Mouse (Mus musculus): ENCODE results near the gene Fga.
A peak's percentile ranks its signal among the peaks of the same experiment; 100 is the strongest.

Fga gene

DNA sequence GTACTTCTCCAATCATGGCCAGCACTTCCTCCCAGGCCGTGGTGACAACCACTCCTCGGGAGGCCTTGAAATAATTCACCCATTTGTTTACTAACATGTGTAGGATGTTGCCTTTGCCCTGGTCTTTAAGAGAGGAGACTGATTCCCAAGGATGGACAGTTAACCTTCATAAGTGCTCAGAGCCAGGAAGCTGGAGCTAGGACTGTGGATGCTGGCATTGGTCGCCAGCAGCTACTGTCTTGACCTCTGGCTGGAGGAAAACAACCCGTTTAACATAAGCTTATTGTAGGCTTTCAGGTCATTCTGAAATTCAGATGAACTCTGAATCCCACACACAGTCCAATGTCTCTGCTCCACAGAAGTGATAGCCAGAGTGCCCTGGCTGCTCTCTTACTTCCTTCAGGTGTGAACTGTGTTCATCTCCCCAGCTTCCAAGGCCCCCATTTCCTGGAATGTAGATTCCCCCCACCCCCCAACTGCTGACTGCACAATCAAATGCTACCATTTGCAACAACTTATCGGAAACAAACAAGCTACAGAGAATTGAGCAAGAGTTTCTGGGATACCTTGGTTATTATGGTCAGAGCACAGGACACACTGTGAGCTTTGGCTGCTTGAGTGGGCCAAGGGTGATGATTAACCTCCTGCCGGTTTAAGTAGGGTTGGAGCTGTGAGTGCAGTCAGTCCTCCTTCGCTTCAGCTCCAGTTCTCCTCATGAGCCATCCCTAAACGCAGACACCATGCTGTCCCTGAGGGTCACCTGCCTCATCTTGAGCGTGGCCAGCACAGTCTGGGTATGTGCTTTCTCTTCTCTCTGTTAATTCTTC is at the start of gene Fga:
Gene Fga, plus strand, starts transcription at position 602 of the 827 bp plus-strand sequence.
- DNase-seq, result no peak

GRCm38 (mm10) chr3:82980818-82981217 is 45.1 kb upstream of the Fga start:
- DNase-seq, result no peak

DNA sequence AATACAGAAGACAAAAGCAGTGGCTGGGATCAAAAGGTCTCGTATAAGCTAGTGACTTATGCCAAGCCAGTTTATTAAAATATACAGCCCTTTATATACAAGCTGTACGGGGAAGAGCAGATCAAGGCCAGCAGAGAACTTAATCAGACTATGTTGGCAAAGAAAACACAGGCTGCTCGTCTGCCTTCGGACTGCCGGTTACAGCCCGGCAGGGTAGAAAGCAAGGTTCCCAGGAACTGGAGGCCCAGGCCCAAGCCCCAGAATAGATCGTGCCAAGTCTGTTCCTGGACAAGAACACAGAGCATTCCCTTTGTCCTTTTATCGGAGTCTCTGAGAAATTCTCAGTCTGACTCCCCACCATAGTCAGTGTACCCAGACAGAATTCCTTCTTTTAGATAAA is 44.0 kb upstream of the Fga start:
- no peak for DNase-seq

GRCm38 (mm10) chr3:82984840-82985239 is 41.0 kb upstream of the Fga start:
- DNase-seq, result no peak

DNA sequence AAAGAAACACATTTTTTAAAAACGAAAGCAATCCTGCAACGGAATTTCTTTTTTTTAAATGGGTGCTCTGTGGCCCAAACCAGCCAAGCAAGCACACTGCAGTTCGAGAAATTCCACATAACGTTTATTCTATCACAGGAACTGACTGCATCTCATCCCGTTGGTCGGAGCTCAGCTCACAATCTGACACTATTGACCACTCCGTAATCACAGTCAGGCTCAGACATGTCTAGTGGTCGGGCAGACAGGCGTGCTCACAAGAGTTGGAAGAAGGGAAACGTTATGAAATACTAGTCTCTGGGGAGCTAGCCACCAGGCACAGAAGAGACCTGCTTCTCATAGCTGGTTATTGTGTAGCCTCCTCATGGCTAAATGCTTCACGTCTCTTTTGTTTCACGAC is 33.9 kb upstream of the Fga start:
- no peak for DNase-seq

GRCm38 (mm10) chr3:82992956-82993355 is 32.9 kb upstream of the Fga start:
- DNase-seq, result no peak

DNA sequence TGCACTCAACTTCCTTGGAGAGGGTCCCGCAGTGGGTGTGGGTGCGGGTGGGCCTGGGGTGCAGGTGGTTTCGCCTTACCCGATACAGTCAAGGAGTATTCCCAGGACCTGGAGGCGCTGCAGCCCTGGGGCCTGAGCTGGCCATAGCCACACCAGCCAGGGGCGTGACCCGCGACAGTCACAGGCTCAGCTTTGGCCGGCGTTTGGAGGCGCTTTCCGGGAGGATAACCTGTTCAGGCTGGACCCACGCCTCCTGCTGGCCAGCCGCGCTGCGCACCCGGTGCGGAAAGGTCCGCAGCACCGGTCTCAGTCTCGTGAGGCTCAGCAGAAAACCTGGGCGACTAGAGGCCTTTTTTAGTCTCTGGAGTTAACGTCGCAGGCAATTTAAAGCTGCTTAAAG is 30.5 kb upstream of the Fga start:
- DNase-seq, result peak in 1 of 2 experiments; percentile 5

DNA sequence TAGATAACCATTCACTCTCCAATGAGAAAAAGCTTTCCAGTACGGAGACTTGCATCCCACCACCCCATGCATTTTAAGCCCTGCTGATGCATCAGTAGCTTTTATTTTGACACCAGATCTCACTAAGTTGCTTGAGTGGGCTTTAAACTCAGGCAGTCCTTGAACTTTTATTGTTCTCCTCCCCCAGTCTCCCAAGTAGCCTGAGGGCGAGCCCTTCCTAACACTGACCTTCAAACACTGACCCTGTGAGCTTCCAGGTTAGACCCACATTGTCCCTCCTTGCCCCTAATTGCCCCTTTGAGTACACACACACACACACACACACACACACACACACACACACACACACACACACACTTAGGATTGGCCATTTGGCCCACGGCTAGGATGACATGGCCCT is 29.2 kb upstream of the Fga start:
- no peak for DNase-seq

- DNase-seq, result no peak
Measured at GRCm38 (mm10) chr3:82998772-82999463, 27.0 kb upstream of the Fga start.

- DNase-seq, result no peak
Measured at GRCm38 (mm10) chr3:82999995-83000394, 25.9 kb upstream of the Fga start.

DNA sequence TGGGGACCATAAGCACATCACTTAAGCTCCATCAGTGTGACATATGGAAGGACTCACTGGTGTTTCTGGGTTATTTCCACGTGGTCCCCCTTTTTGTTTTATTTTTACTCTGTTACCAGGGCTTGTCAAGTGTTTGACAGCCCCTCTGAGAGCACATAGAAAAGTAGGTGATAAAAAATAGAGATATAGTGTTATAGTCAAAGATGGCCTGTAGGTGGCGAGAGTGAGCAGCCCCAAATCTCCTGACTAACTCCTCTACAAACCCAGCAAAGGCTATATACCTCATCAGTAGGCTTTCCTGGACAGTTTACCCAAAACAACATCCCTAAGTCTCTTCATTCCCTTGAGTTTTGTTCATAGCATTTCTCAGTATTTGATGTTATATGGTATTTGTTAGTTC is 23.7 kb upstream of the Fga start:
- peak in 1 of 2 experiments; percentile 13 for DNase-seq

DNA sequence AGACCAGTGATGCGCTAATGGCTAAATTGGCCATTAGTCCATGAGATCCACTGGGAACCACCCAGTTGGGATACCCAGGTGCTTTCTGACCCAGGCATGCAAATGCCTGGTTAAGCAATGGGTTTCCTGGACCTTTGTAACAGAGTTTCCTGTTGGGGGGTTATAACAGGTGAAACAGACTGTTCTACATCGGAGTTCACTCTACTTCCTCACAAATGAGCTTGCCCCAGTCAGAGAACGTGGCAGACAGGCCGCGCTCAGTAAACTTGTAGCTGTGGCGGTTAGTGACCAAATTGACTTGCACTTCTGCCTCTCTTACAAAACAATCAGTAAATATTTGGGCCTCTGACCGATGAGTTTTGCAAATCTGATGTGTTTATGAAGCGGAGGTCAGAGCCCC is 22.8 kb upstream of the Fga start:
- no peak for DNase-seq

DNA sequence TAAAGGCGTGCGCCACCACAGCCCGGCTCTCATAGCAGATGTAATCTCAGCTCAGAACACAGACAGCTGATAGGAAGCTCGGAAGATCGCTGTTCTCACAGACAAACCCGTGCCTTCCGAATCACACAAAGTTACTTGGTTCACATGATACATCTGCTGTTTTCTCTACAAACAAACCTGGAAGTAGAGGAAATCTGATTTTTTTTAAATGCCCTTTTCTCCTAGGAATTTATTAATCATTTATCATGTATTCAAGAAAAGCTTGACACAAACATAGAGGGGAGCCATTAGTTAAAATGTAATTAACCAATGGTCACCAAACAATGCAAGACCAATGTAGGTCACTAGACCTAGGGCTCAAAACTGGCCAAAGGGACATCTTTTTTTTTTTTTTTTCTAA is 21.1 kb upstream of the Fga start:
- DNase-seq, result no peak

DNA sequence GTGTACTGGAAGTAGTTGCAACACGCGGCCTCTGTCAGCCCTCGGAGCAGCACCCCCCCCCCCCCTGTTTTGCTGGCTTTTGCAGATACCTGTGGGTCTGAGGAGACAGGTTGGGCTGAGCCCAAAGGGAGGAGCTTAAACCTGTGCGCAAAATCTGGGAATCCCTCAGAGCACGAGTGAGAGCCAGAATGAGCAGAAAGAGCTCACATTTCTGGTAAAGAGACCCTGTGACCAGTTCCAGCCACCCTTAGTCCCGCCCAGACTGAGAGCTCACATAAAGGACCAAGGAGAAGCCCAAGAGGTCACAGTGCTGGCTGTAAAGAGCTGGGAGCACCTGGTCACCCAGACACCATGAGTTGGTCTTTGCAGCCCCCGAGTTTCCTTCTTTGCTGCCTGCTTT is 18.3 kb upstream of the Fga start, which contains the start of gene Fgg:
Gene Fgg, plus strand, starts transcription at position 168 of the 400 bp plus-strand sequence.
- DNase-seq, result no peak

DNA sequence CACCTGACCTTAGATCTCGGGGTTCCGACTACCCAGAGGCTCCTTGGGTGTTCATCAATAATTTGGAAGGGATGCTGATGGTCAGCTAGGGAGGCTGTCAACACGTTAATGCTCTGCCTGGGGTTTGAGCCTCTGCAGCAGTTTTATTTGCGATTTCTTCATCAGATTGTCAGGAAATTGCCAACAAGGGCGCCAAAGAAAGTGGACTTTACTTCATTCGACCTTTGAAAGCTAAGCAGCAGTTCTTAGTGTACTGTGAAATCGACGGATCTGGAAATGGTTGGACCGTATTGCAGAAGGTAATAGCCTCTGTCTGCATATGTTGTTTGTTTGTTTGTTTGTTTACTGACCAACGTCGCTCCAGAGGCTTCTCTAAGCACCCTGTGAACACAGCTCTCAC is 15.6 kb upstream of the Fga start:
- DNase-seq, result no peak

- DNase-seq, result no peak
Measured at GRCm38 (mm10) chr3:83011136-83011535, 14.7 kb upstream of the Fga start.

DNA sequence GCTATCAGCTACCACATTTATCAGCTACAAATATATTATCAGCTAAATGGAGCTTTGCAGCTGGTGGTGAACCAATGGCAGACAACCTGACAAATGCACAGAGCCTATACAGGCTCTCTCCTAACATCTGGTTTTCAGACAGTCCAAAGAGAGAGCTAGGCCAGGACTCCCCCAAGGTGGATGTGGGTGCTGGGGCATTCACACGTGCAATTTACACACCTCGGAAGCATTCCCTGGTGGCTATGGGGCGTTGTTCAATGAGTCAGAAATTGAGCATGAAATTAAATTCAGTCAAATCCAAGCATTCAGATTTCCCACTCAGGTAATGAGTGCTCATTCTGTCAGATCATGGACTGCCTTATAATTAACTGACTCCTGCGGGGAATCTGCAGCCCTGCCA is 14.3 kb upstream of the Fga start:
- DNase-seq, result no peak

DNA sequence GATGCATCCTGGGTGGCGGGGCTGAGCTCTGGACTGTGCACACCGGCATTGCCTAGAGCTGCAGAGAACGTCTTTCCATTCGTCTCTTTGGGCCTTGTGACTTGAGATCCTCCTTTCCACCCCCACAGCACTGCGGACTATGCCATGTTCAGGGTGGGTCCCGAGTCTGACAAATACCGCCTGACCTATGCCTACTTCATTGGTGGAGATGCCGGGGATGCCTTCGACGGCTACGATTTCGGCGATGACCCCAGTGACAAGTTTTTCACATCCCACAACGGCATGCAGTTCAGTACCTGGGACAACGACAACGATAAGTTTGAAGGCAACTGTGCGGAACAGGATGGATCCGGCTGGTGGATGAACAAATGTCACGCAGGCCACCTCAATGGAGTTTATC is 13.2 kb upstream of the Fga start:
- no peak for DNase-seq

GRCm38 (mm10) chr3:83013951-83014350 is 11.9 kb upstream of the Fga start:
- DNase-seq, result no peak

- no peak for DNase-seq
Measured at GRCm38 (mm10) chr3:83016236-83016635, 9.6 kb upstream of the Fga start.

- DNase-seq, result no peak
Measured at GRCm38 (mm10) chr3:83020387-83020786, 5.5 kb upstream of the Fga start.

DNA sequence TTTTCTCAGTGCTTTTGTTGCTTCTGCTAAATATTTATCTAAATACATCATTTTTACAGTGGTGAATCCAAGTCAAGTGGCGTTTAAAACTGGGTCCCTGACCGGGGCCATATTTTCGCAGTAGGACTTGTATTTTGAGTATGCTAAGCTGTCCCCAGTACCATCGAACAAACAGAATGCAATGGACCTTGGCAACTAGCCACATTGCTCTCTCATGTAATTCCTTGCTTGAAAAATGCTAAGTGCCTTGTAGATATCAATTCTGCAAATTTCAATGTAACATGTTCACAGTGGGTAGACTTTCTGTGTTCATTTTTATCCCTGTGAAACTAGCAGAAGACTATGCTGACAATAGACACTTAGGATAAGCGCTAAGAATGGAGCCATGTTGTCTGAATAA is 4.7 kb upstream of the Fga start:
- DNase-seq, result no peak

GRCm38 (mm10) chr3:83025036-83025435 is 840 bp upstream of the Fga start:
- no peak for DNase-seq

DNA sequence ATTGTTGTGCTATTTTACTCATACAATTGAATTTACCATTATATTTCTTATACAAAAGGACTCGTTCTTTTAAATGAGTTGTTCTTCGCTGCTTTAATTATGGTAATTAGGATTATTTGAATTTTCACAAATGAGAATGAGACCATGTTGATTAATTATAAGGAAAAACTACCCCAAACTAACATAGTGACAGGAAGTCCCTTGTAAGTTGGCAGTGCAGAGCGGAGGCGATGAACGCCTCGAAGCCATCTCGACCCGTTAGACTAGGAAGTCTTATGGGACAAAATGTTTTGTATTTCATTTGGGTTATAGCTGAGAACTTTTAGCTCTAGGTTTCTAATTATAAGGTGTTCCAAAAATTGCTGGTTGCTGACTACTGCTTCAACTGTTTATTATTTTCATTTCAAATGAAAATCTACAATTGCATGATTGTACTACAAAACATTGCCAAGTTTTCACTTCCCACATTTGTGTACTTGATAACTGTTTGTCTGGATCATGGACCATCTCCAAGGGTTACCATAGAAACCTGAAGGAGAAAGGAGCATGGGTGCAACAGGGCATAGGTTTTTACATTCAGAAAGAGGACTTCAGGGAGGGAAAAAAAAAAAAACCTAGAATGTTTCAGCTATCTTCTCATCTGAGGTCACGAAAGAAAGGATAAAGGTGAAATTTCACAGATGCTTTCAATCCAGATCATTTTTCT is 1.8 kb downstream of the Fga start:
- no peak for DNase-seq

Data from thymus, postnatal 36 days (tissue).